Mouse (Mus musculus) embryonic facial prominence, embryonic 15.5 days (tissue): ENCODE results near the gene Cep104. TPM values are rescaled to one million over a fixed set of nuclear protein-coding genes. Genes with fewer than 3 reads are reported as not detected.

Experiments used
- ATAC-seq: fragments of 200-750 bp; cut with Nextera tagmentation; 2 replicates; pipeline ENCODE4 v1.8.0; 2017; ENCODE audit warnings: low read depth, moderate TSS enrichment; ENCODE audit not compliant: insufficient number of reproducible peaks, low FRiP score, low TSS enrichment
- H3K27ac ChIP-seq: fragments of 300-500 bp; sonication (generic); replicated peaks from 2 replicates; pipeline ENCODE4 v1.5.1; 2015; ENCODE audit warnings: mild to moderate bottlenecking, inconsistent platforms
- H3K27me3 ChIP-seq: fragments of 300-500 bp; sonication (generic); 2 replicates; pipeline ENCODE4 v1.6.1; 2015; ENCODE audit warnings: inconsistent platforms
- H3K36me3 ChIP-seq: fragments of 300-500 bp; sonication (generic); 2 replicates; pipeline ENCODE4 v1.6.1; 2015; ENCODE audit warnings: mild to moderate bottlenecking, inconsistent platforms
- H3K4me1 ChIP-seq: fragments of 300-500 bp; sonication (generic); 2 replicates; pipeline ENCODE4 v1.6.1; 2015; ENCODE audit warnings: inconsistent platforms
- H3K4me2 ChIP-seq: fragments of 300-500 bp; sonication (generic); replicated peaks from 2 replicates; pipeline ENCODE4 v1.6.1; 2015; ENCODE audit warnings: mild to moderate bottlenecking, inconsistent platforms
- H3K4me3 ChIP-seq: fragments of 300-500 bp; sonication (generic); replicated peaks from 2 replicates; pipeline ENCODE4 v1.5.1; 2015; ENCODE audit warnings: mild to moderate bottlenecking, inconsistent platforms
- H3K9ac ChIP-seq: fragments of 300-500 bp; sonication (generic); 2 replicates; pipeline ENCODE4 v1.6.1; 2015; ENCODE audit warnings: inconsistent platforms
- H3K9me3 ChIP-seq: fragments of 300-500 bp; sonication (generic); replicated peaks from 2 replicates; pipeline ENCODE4 v1.6.1; 2016; ENCODE audit warnings: inconsistent platforms
- WGBS: fragments of 180-500 bp; shearing (Covaris S2); methylation state at CpG from one replicate; pipeline ENCODE4 v1.1.7; 2015; 5-methylcytosine and 5-hydroxymethylcytosine counted together
- polyA plus RNA-seq: library from polyadenylated mRNA; unstranded; fragments of >200 nt; fragmentation: Nextera tagmentation; extraction: Ambion mirVana; gene quantifications from 2 replicates; pipeline ENCODE4 v1.2.1, GENCODE M21; 2015

Cep104 gene
- polyA plus RNA-seq, 1 experiment from 2014 or later = 14.9 TPM

GRCm38 (mm10) chr4:154051401-154051800, 76.4 kb downstream of the Cep104 start:
- 83% methylated on average over 3 of the region's 3 CpGs for WGBS

DNA sequence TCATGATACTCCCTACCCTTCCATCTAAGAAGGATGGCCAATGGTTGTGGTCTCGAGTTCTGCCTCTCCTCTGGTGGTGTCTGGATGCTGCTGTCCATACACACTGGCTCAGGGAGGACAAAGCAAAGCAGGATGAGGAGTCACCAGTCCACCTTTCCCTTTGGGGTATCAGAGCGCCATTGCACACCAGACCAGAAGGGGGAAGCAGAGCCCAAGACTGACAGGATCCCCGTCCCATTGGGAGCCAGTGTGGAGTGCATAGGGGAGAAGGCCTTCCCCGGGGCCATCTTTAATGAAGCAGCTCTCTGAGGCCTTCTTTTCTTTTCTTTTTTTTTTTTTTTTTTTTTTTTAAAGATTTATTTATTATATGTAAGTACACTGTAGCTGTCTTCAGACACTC, 78.1 kb downstream of the Cep104 start:
- Histone ChIP-seq H3K36me3 (no peaks in the 10 kb centered on the region), H3K9me3 (no peaks in the 10 kb centered on the region), H3K4me1 (peaks cover 24% of the 10 kb centered on the region), H3K9ac (no peak overlapping the region), H3K27me3 (no peaks in the 10 kb centered on the region), H3K4me3 (no peak overlapping the region), H3K4me2 (no peak overlapping the region), H3K27ac (no peak overlapping the region)
- 48% methylated on average over 4 of the region's 4 CpGs for WGBS
- ATAC-seq = no peak

More at GRCm38 (mm10) chr4:154051401-154051800, 76.4 kb downstream of the Cep104 start:
- no peaks in the 10 kb centered on the region for H3K27me3 ChIP-seq
- no peaks in the 10 kb centered on the region for H3K9me3 ChIP-seq
- H3K36me3 ChIP-seq = no peaks in the 10 kb centered on the region
- H3K27ac ChIP-seq = no peak overlapping the region
- H3K4me2 ChIP-seq = no peak overlapping the region
- no peak overlapping the region for H3K9ac ChIP-seq
- 0 out of 2 replicates have a peak, but pooled peaks have one; percentile 25 for ATAC-seq
- peaks cover 8% of the 10 kb centered on the region for H3K4me1 ChIP-seq
- H3K4me3 ChIP-seq = no peak overlapping the region

- peak overlapping the region; percentile 82 for H3K27ac ChIP-seq
- no peak for ATAC-seq
- no peak overlapping the region for H3K4me2 ChIP-seq
These were observed 80.5 kb downstream of the Cep104 start for GRCm38 (mm10) chr4:154055482-154055881.

GRCm38 (mm10) chr4:154056046-154056445, 81.1 kb downstream of the Cep104 start:
- H3K4me3 ChIP-seq = no peak overlapping the region
- H3K9me3 ChIP-seq = no peaks in the 10 kb centered on the region
- H3K9ac ChIP-seq = no peak overlapping the region
- no peak overlapping the region for H3K4me2 ChIP-seq
- no peaks in the 10 kb centered on the region for H3K27me3 ChIP-seq
- H3K27ac ChIP-seq = peak overlapping the region; percentile 87
- H3K4me1 ChIP-seq = peaks cover 26% of the 10 kb centered on the region
- H3K36me3 ChIP-seq = no peaks in the 10 kb centered on the region
- no peak for ATAC-seq
- 36% methylated on average over 2 of the region's 2 CpGs for WGBS

More at GRCm38 (mm10) chr4:154055482-154055881, 80.5 kb downstream of the Cep104 start:
- peaks cover 26% of the 10 kb centered on the region for H3K4me1 ChIP-seq
- no peaks in the 10 kb centered on the region for H3K36me3 ChIP-seq
- no peaks in the 10 kb centered on the region for H3K9me3 ChIP-seq
- no peaks in the 10 kb centered on the region for H3K27me3 ChIP-seq
- H3K9ac ChIP-seq = no peak overlapping the region
- no peak overlapping the region for H3K4me3 ChIP-seq
- 78% methylated on average over 7 of the region's 7 CpGs for WGBS

DNA sequence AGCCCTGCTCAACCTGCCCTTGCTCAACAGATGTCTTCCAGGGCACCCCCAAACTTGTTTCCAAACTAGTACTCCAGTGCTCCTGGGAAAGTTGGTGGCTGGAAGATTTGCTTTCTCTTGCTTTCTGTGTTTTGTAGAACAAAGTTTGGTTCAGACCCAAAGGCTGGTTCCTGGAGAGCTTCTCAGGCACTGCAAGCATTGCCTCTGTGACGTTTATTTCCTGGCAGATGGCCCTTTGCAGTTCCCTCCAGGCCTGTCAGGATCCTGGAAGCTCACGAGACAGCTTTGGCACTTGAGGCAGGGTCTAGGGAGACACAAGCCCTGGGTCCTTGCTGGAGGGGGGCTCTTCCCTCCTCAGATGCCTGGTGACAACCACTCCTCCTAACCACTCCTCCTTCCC, 81.7 kb downstream of the Cep104 start:
- 23% methylated on average over 2 of the region's 2 CpGs for WGBS
- Histone ChIP-seq H3K4me2 (no peak overlapping the region), H3K9ac (no peak overlapping the region), H3K4me3 (no peak overlapping the region), H3K36me3 (no peaks in the 10 kb centered on the region), H3K27me3 (no peaks in the 10 kb centered on the region), H3K4me1 (peaks cover 26% of the 10 kb centered on the region), H3K9me3 (no peaks in the 10 kb centered on the region), H3K27ac (peak overlapping the region; percentile 87)
- no peak for ATAC-seq

GRCm38 (mm10) chr4:154057696-154058095, 82.7 kb downstream of the Cep104 start:
- H3K4me3 ChIP-seq = no peak overlapping the region
- 35% methylated on average over 4 of the region's 4 CpGs for WGBS
- H3K4me2 ChIP-seq = no peak overlapping the region
- peak; percentile 61 for ATAC-seq
- peak overlapping the region; percentile 87; the same call in 1 of the 2 replicates for H3K27ac ChIP-seq
- H3K36me3 ChIP-seq = no peaks in the 10 kb centered on the region
- no peaks in the 10 kb centered on the region for H3K9me3 ChIP-seq
- H3K9ac ChIP-seq = no peak overlapping the region
- H3K4me1 ChIP-seq = peaks cover 26% of the 10 kb centered on the region
- H3K27me3 ChIP-seq = no peaks in the 10 kb centered on the region

Other genes with a start within 250 kb of the Cep104 start
- 74.7 and 79.0 TPM in 2 replicates for gene A430005L14Rik, start 18.0 kb upstream of the Cep104 start, polyA plus RNA-seq
- gene Dffb, start 68 bp upstream of the Cep104 start, polyA plus RNA-seq = 12.7 and 15.0 TPM in 2 replicates
- 21.3 and 23.1 TPM in 2 replicates for gene Lrrc47, start 36.5 kb downstream of the Cep104 start, polyA plus RNA-seq
- 28.4 TPM in 2 replicates for gene Smim1, start 51.0 kb downstream of the Cep104 start, polyA plus RNA-seq
- 0.15 and 0.20 TPM in 2 replicates for gene Ccdc27, start 67.5 kb downstream of the Cep104 start, polyA plus RNA-seq
- 9.3 and 9.8 TPM in 2 replicates for gene Trp73, start 165.0 kb downstream of the Cep104 start, polyA plus RNA-seq
- gene Wrap73, start 167.2 kb downstream of the Cep104 start, polyA plus RNA-seq = 44.1 and 44.6 TPM in 2 replicates
- 154 and 159 TPM in 2 replicates for gene Tprgl, start 185.5 kb downstream of the Cep104 start, polyA plus RNA-seq
- 146 and 154 TPM in 2 replicates for gene Megf6, start 195.5 kb downstream of the Cep104 start, polyA plus RNA-seq